Mouse (Mus musculus): ENCODE results near the gene Nrap. TPM values are rescaled to one million over a fixed set of nuclear protein-coding genes. Genes with fewer than 3 reads are reported as not detected.

Gene Nrap
- total and polyA plus RNA-seq, 2 experiments, result 0.11 to 0.55 TPM

DNA sequence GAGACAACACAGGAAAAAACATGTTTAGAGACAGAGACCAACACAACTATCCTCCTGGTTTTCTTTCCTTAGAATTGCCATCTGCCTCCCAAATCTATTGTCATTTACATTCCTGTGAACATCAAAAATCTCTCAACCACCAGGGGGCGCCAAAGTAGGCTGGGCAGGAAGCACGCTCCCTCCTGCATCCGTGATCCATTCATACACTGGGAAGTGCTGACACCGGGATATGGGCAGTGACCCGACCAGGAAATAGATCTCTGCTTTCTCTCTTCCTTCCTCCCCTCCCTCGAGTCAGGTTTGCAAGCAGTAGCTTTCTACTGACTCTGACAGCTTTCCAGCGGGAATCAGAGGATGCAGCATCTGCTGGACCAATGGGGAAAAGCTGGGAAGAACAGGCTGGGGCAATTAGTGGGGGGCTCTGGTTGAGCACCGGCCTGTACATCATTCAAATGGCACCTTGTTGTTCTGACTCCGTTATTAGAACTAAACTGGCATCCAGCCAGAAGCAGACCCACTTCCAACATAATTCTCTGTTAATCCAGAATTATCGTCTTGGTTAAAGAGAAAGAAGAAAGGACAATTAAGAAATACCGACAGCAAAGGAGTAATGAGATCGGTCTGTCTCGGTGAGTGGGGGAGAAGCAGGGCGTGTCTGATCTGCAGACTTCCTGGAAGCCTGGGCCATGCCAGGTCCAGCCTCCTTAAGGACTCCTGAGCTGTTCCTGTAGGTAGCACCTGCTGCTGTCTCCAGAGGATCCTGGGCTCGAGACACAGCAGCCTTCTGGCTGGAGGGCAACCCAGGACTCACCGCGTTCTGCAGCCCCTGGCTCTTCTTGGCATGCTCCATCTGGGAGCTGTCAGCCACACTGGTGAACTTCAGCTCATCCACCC, 33.1 kb downstream of the Nrap start:
- no peak overlapping the region for H3K27ac ChIP-seq (replicated peaks; ENCODE audit: insufficient read depth, low read depth, low read length)
- H3K27me3 ChIP-seq (ENCODE audit: control insufficient read depth, insufficient read depth, low read length), result no peaks in the 10 kb centered on the region
- WGBS, result 36% methylated on average over 17 of the region's 17 CpGs
- no peak overlapping the region for H3K9ac ChIP-seq (ENCODE audit: low read depth, low read length)
- H3K79me2 ChIP-seq (ENCODE audit: control insufficient read depth, insufficient read depth, low read length), result no peaks in the 10 kb centered on the region
- H3K36me3 ChIP-seq (ENCODE audit: control insufficient read depth, insufficient read depth, low read length), result no peaks in the 10 kb centered on the region
- TF ChIP-seq POLR2A (IDR thresholded peaks at IDR 0.05; ENCODE audit: extremely low read depth, insufficient read depth, low read length), result no peak
- TF ChIP-seq CTCF (IDR thresholded peaks at IDR 0.05; ENCODE audit: low read depth, low read length), result peak; percentile 90
- peak overlapping the region; percentile 13; the same call in 1 of the 2 replicates for H3K4me3 ChIP-seq (ENCODE audit: insufficient read depth, low read depth, low read length)
- DNase-seq (ENCODE audit: extremely low read depth, low read depth, low spot score), result peak; percentile 52
- no peaks in the 10 kb centered on the region for H3K4me1 ChIP-seq (ENCODE audit: control insufficient read depth, insufficient read depth, low read length)

DNA sequence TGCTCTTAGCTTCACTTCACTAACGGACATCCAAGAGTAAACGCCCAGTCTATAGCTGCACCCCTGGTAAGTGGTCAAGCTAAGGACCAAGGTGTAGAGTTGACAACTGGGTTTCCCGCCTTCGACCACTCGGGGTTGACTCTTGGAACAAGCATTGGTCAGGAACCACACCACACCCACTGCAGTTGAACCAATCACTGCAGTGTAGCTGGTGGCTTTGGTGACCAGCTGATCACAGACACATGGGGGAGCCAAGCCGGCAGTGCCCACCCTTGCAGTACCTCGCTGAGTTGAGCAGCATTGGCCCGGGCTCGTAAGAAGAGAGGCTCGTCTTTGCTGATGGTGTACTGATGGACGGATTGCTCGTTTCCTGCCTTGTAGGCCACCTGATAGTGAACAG, 34.6 kb downstream of the Nrap start:
- WGBS, result 85% methylated on average over 12 of the region's 12 CpGs
- TF ChIP-seq POLR2A (IDR thresholded peaks at IDR 0.05; ENCODE audit: extremely low read depth, insufficient read depth, low read length) (no peak), CTCF (IDR thresholded peaks at IDR 0.05; ENCODE audit: low read depth, low read length) (no peak)
- H3K27ac ChIP-seq (replicated peaks; ENCODE audit: insufficient read depth, low read depth, low read length), result no peak overlapping the region

DNA sequence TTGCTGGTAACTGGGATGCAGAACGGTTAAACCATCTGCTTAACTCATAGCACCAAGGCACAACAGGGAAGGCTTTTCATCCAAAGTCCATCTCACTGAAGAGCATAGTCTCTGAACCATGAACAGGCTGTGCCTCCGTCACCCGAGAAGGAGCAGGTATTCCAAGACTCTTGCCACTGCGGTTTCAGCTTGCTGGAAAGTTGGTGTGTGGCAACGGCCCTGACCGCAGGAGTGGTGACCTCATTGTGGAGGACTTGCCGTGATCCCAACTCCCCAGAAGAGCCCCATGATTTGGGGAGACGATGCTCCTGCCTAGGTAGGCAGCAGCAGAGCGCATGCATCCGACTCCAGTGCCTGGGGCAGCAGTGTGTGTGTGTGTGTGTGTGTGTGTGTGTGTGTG, 36.1 kb downstream of the Nrap start:
- DNase-seq (ENCODE audit: extremely low read depth, low read depth, low spot score), result no peak
- Histone ChIP-seq H3K9ac (ENCODE audit: low read depth, low read length) (no peak overlapping the region), H3K36me3 (ENCODE audit: control insufficient read depth, insufficient read depth, low read length) (no peaks in the 10 kb centered on the region), H3K4me1 (ENCODE audit: control insufficient read depth, insufficient read depth, low read length) (no peaks in the 10 kb centered on the region), H3K79me2 (ENCODE audit: control insufficient read depth, insufficient read depth, low read length) (no peaks in the 10 kb centered on the region), H3K27ac (replicated peaks; ENCODE audit: insufficient read depth, low read depth, low read length) (no peak overlapping the region), H3K4me3 (ENCODE audit: insufficient read depth, low read depth, low read length) (no peak overlapping the region), H3K27me3 (ENCODE audit: control insufficient read depth, insufficient read depth, low read length) (no peaks in the 10 kb centered on the region)
- WGBS, result 88% methylated on average over 10 of the region's 10 CpGs
- TF ChIP-seq CTCF (IDR thresholded peaks at IDR 0.05; ENCODE audit: low read depth, low read length) (no peak), POLR2A (IDR thresholded peaks at IDR 0.05; ENCODE audit: extremely low read depth, insufficient read depth, low read length) (no peak)

More for the DNA sequence above, 34.6 kb downstream of the Nrap start:
- no peak overlapping the region for H3K4me3 ChIP-seq (ENCODE audit: insufficient read depth, low read depth, low read length)
- DNase-seq (ENCODE audit: extremely low read depth, low read depth, low spot score), result no peak
- no peaks in the 10 kb centered on the region for H3K36me3 ChIP-seq (ENCODE audit: control insufficient read depth, insufficient read depth, low read length)
- no peaks in the 10 kb centered on the region for H3K4me1 ChIP-seq (ENCODE audit: control insufficient read depth, insufficient read depth, low read length)
- H3K9ac ChIP-seq (ENCODE audit: low read depth, low read length), result no peak overlapping the region
- H3K79me2 ChIP-seq (ENCODE audit: control insufficient read depth, insufficient read depth, low read length), result no peaks in the 10 kb centered on the region
- H3K27me3 ChIP-seq (ENCODE audit: control insufficient read depth, insufficient read depth, low read length), result no peaks in the 10 kb centered on the region

DNA sequence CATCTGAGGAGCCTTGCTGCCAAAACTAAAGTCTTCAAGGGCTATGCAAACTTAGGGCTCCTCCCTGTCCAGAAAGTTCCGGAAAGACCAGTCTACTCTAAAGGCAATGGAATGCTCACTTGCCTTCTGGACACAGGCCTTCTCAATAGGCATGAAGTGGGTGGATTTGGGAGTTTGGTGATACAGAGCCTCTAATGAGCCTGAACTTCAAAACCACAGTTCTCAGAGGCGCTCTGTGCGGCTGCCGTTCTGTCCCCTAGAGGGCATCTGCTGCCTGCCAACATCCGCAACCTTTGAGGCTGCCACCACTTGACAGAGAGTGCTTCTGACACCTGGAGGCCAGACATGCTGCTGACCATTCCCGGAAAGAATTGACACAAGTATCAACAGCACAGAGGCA, 40.5 kb downstream of the Nrap start:
- peak; percentile 50 for DNase-seq (ENCODE audit: extremely low read depth, low read depth, low spot score)
- TF ChIP-seq POLR2A (IDR thresholded peaks at IDR 0.05; ENCODE audit: extremely low read depth, insufficient read depth, low read length) (no peak), CTCF (IDR thresholded peaks at IDR 0.05; ENCODE audit: low read depth, low read length) (peak; percentile 81)
- 29% methylated on average over 6 of the region's 6 CpGs for WGBS

DNA sequence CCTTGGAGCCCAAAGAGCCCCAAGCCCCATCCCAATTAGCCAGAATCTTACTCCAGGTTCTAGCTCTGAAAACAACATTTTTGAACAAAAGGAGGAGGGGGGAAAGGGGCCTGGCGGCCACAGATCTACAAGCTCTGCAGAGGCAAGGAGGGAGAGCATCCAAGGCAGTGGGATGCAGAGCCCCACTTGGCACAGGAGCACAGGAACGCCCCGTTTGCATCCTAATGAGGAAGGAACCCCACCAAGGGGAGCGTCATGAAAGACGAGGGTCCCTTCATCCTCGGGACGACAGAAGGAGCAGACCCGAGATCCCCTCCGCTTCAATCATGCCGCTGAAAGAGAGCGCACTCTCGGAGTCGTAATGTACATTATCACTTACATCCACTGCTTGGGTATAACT, 43.1 kb downstream of the Nrap start:
- WGBS, result 54% methylated on average over 13 of the region's 13 CpGs
- TF ChIP-seq POLR2A (IDR thresholded peaks at IDR 0.05; ENCODE audit: extremely low read depth, insufficient read depth, low read length), result no peak
- TF ChIP-seq CTCF (IDR thresholded peaks at IDR 0.05; ENCODE audit: low read depth, low read length), result no peak
- no peak overlapping the region for H3K9ac ChIP-seq (ENCODE audit: low read depth, low read length)
- no peak overlapping the region for H3K4me3 ChIP-seq (ENCODE audit: insufficient read depth, low read depth, low read length)
- no peaks in the 10 kb centered on the region for H3K79me2 ChIP-seq (ENCODE audit: control insufficient read depth, insufficient read depth, low read length)
- no peak overlapping the region for H3K27ac ChIP-seq (replicated peaks; ENCODE audit: insufficient read depth, low read depth, low read length)
- DNase-seq (ENCODE audit: extremely low read depth, low read depth, low spot score), result no peak
- H3K36me3 ChIP-seq (ENCODE audit: control insufficient read depth, insufficient read depth, low read length), result no peaks in the 10 kb centered on the region
- no peaks in the 10 kb centered on the region for H3K4me1 ChIP-seq (ENCODE audit: control insufficient read depth, insufficient read depth, low read length)
- no peaks in the 10 kb centered on the region; the same call in 1 of the 2 replicates for H3K27me3 ChIP-seq (ENCODE audit: control insufficient read depth, insufficient read depth, low read length)

More for the DNA sequence above, 40.5 kb downstream of the Nrap start:
- Histone ChIP-seq H3K9ac (ENCODE audit: low read depth, low read length) (no peak overlapping the region), H3K36me3 (ENCODE audit: control insufficient read depth, insufficient read depth, low read length) (no peaks in the 10 kb centered on the region), H3K4me3 (ENCODE audit: insufficient read depth, low read depth, low read length) (no peak overlapping the region), H3K79me2 (ENCODE audit: control insufficient read depth, insufficient read depth, low read length) (no peaks in the 10 kb centered on the region), H3K27ac (replicated peaks; ENCODE audit: insufficient read depth, low read depth, low read length) (no peak overlapping the region), H3K27me3 (ENCODE audit: control insufficient read depth, insufficient read depth, low read length) (no peaks in the 10 kb centered on the region; the same call in 1 of the 2 replicates), H3K4me1 (ENCODE audit: control insufficient read depth, insufficient read depth, low read length) (no peaks in the 10 kb centered on the region)

DNA sequence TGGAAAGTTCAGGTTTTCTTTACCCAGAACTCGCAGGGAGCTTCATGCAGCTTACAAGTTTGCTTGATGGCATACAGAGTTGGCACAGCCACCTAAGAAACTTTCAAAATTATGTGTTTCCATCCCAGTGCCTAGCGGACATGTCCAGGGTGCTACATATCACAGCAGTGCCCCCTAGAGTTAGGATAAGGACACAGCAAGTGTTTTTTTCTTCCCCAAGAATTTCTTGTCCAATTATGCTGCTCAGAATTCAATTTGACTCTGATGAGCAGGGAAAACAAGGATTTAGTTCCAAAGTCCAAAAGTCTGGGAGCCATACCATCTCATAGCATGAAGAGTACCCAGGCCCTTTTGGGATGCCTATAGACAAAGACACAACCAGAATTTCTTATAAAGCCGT, 43.8 kb downstream of the Nrap start:
- 56% methylated on average over 3 of the region's 3 CpGs for WGBS
- Histone ChIP-seq H3K79me2 (ENCODE audit: control insufficient read depth, insufficient read depth, low read length) (no peaks in the 10 kb centered on the region), H3K36me3 (ENCODE audit: control insufficient read depth, insufficient read depth, low read length) (no peaks in the 10 kb centered on the region), H3K4me3 (ENCODE audit: insufficient read depth, low read depth, low read length) (no peak overlapping the region), H3K4me1 (ENCODE audit: control insufficient read depth, insufficient read depth, low read length) (no peaks in the 10 kb centered on the region), H3K27me3 (ENCODE audit: control insufficient read depth, insufficient read depth, low read length) (no peaks in the 10 kb centered on the region; the same call in 1 of the 2 replicates), H3K27ac (replicated peaks; ENCODE audit: insufficient read depth, low read depth, low read length) (no peak overlapping the region), H3K9ac (ENCODE audit: low read depth, low read length) (no peak overlapping the region)
- DNase-seq (ENCODE audit: extremely low read depth, low read depth, low spot score), result peak; percentile 65
- TF ChIP-seq POLR2A (IDR thresholded peaks at IDR 0.05; ENCODE audit: extremely low read depth, insufficient read depth, low read length) (no peak), CTCF (IDR thresholded peaks at IDR 0.05; ENCODE audit: low read depth, low read length) (peak; percentile 63)

Data from liver, adult 2 months (tissue).